Comparison of ENCODE assay signal across 19 mouse cellular contexts in the genomic region with DNA sequence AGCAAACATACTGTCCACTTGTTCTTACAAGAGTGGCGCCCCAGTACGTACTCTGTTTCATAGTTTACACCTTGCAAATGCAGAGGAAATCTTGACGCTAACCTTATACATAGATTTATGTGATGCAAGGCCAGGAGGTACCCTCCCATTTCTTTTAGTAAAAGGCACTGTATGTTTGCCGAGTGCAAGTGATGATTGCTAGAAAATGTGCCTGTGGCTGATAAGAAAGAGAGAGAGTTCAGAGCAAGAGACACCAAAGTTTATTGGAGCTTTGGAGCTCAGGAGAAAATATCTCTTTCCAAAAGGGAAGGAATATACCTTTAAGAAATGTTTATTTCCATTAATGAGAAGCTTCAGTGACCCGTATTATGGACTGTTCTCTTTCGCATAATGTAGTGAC.
DNase-seq lines count a peak whose midpoint lies in the region; ATAC-seq and TF ChIP-seq lines count a peak whose summit lies in the region.
"Had no signal": no experiment of that assay in that cellular context is flagged by ENCODE, and none has a peak within 500 bp of the region (broad histone marks: within the 10 kb centered on the region; RNA-seq: fewer than 3 reads in every experiment).

No protein-coding gene starts in this region.

- no peak for TF ChIP-seq EP300 in heart, postnatal 0 days (IDR thresholded peaks at IDR 0.05; ENCODE audit: low read depth)

- 47% methylated on average over 6 of the region's 6 CpGs for WGBS in heart, postnatal 0 days
- WGBS in heart, embryonic 11.5 days (ENCODE audit: insufficient replicate concordance) = 63% methylated on average over 6 of the region's 6 CpGs
- WGBS in liver, embryonic 16.5 days (ENCODE audit: insufficient replicate concordance) = 49% methylated on average over 6 of the region's 6 CpGs
- WGBS in kidney, embryonic 15.5 days = 64% methylated on average over 6 of the region's 6 CpGs

- no peak overlapping the region for H3K9ac ChIP-seq in heart, postnatal 0 days (replicated peaks; ENCODE audit: low read depth, low read length)
- no peak overlapping the region for H3K9ac ChIP-seq in heart, embryonic 11.5 days (ENCODE audit: low read depth, low read length)
- H3K9ac ChIP-seq in liver, embryonic 16.5 days (ENCODE audit: low read depth, low read length) = no peak overlapping the region
- H3K9ac ChIP-seq in kidney, embryonic 15.5 days = no peak overlapping the region
- H3K9ac ChIP-seq: embryonic facial prominence, embryonic 12.5 days; forebrain, embryonic 12.5 days; hindbrain, embryonic 15.5 days had no signal

- no peak overlapping the region for H3K4me2 ChIP-seq in heart, postnatal 0 days (ENCODE audit: low read depth, low read length)
- no peak overlapping the region for H3K4me2 ChIP-seq in heart, embryonic 11.5 days
- H3K4me2 ChIP-seq in liver, embryonic 16.5 days (ENCODE audit: low read depth, low read length) = no peak overlapping the region
- no peak overlapping the region for H3K4me2 ChIP-seq in kidney, embryonic 15.5 days
- H3K4me2 ChIP-seq: embryonic facial prominence, embryonic 12.5 days; forebrain, embryonic 12.5 days; hindbrain, embryonic 15.5 days had no signal

- ATAC-seq in heart, postnatal 0 days (ENCODE audit: insufficient read depth, low read depth) = no peak
- ATAC-seq in heart, embryonic 11.5 days (replicated peaks; ENCODE audit: insufficient number of reproducible peaks, low FRiP score, low TSS enrichment) = no peak
- ATAC-seq in erythroid progenitor cell, adult 5-6 weeks (replicated peaks; ENCODE audit: low FRiP score, poor library complexity, severe bottlenecking) = peak; percentile 61; the same call in 1 of the 2 replicates
- peak; percentile 85 for ATAC-seq in liver, embryonic 16.5 days (ENCODE audit: low read depth)
- no peak for ATAC-seq in kidney, embryonic 15.5 days (replicated peaks; ENCODE audit: low FRiP score)
- ATAC-seq: forebrain, embryonic 16.5 days; intestine, embryonic 16.5 days had no signal

- no peak for TF ChIP-seq CTCF in heart, postnatal 0 days (IDR thresholded peaks at IDR 0.05; ENCODE audit: low read depth)

- peaks cover 4% of the 10 kb centered on the region; the same call in 1 of the 2 replicates for H3K4me1 ChIP-seq in heart, postnatal 0 days (ENCODE audit: control insufficient read depth, insufficient read depth)
- no peaks in the 10 kb centered on the region; the same call in 1 of the 2 replicates for H3K4me1 ChIP-seq in heart, embryonic 11.5 days (ENCODE audit: control insufficient read depth, insufficient read depth, low read length)
- H3K4me1 ChIP-seq in liver, embryonic 16.5 days (ENCODE audit: control insufficient read depth, low read depth, low read length) = peaks cover 6% of the 10 kb centered on the region; the same call in 1 of the 2 replicates
- H3K4me1 ChIP-seq in kidney, embryonic 15.5 days = no peaks in the 10 kb centered on the region
- H3K4me1 ChIP-seq: embryonic facial prominence, embryonic 12.5 days; forebrain, embryonic 12.5 days; hindbrain, embryonic 15.5 days had no signal

- no peaks in the 10 kb centered on the region for H3K9me3 ChIP-seq in heart, postnatal 0 days (replicated peaks; ENCODE audit: control insufficient read depth, low read length)
- no peaks in the 10 kb centered on the region for H3K9me3 ChIP-seq in heart, embryonic 11.5 days (replicated peaks; ENCODE audit: control insufficient read depth, low read length)
- H3K9me3 ChIP-seq in liver, embryonic 16.5 days (replicated peaks; ENCODE audit: control insufficient read depth, low read length) = no peaks in the 10 kb centered on the region
- no peaks in the 10 kb centered on the region for H3K9me3 ChIP-seq in kidney, embryonic 15.5 days (replicated peaks)
- H3K9me3 ChIP-seq: embryonic facial prominence, embryonic 12.5 days; forebrain, embryonic 12.5 days; hindbrain, embryonic 15.5 days had no signal

- 0 out of 2 replicates have a peak overlapping the region, but pooled peaks have one; percentile 34 for H3K27ac ChIP-seq in heart, postnatal 0 days (ENCODE audit: low read depth)
- H3K27ac ChIP-seq in heart, embryonic 11.5 days (ENCODE audit: low read depth, low read length) = no peak overlapping the region
- no peak overlapping the region for H3K27ac ChIP-seq in liver, embryonic 16.5 days (ENCODE audit: low read length)
- H3K27ac ChIP-seq in kidney, embryonic 15.5 days = no peak overlapping the region
- H3K27ac ChIP-seq: embryonic facial prominence, embryonic 12.5 days; forebrain, embryonic 12.5 days; hindbrain, embryonic 15.5 days had no signal

- H3K36me3 ChIP-seq in heart, postnatal 0 days (replicated peaks; ENCODE audit: control insufficient read depth, insufficient read depth, low read length) = no peaks in the 10 kb centered on the region
- no peaks in the 10 kb centered on the region for H3K36me3 ChIP-seq in heart, embryonic 11.5 days (ENCODE audit: control insufficient read depth, insufficient read depth, low read length)
- no peaks in the 10 kb centered on the region for H3K36me3 ChIP-seq in liver, embryonic 16.5 days (ENCODE audit: control insufficient read depth, insufficient read depth)
- H3K36me3 ChIP-seq in kidney, embryonic 15.5 days = no peaks in the 10 kb centered on the region
- H3K36me3 ChIP-seq: embryonic facial prominence, embryonic 12.5 days; forebrain, embryonic 12.5 days; hindbrain, embryonic 15.5 days had no signal

- DNase-seq in heart, postnatal 0 days (ENCODE audit: low spot score) = no peak
- DNase-seq in MEL-GATA-1-ER (ENCODE audit: extremely low read depth, low read depth) = peak; percentile 58
- DNase-seq in adrenal gland, adult 2 months = no peak
- no peak for DNase-seq in adrenal gland, adult 8-10 months
- DNase-seq: adrenal gland, postnatal 10 days; cerebellum, adult 11 months; cerebellum, adult 8-10 months; cerebellum, postnatal 14 days; gastrocnemius, postnatal 10 days; heart, postnatal 14 days had no signal

- no peaks in the 10 kb centered on the region for H3K27me3 ChIP-seq in heart, postnatal 0 days (ENCODE audit: control insufficient read depth, insufficient read depth, low read length)
- no peaks in the 10 kb centered on the region for H3K27me3 ChIP-seq in heart, embryonic 11.5 days (ENCODE audit: control insufficient read depth, insufficient read depth, low read length)
- H3K27me3 ChIP-seq in liver, embryonic 16.5 days (ENCODE audit: control insufficient read depth, insufficient read depth, low read depth, low read length) = no peaks in the 10 kb centered on the region
- H3K27me3 ChIP-seq in kidney, embryonic 15.5 days = no peaks in the 10 kb centered on the region
- H3K27me3 ChIP-seq: embryonic facial prominence, embryonic 12.5 days; forebrain, embryonic 12.5 days; hindbrain, embryonic 15.5 days had no signal

- H3K4me3 ChIP-seq in heart, postnatal 0 days (ENCODE audit: low read depth, low read length) = no peak overlapping the region
- no peak overlapping the region for H3K4me3 ChIP-seq in heart, embryonic 11.5 days (ENCODE audit: low read depth, low read length)
- no peak overlapping the region for H3K4me3 ChIP-seq in liver, embryonic 16.5 days (ENCODE audit: low read depth, low read length)
- no peak overlapping the region for H3K4me3 ChIP-seq in kidney, embryonic 15.5 days (replicated peaks)
- H3K4me3 ChIP-seq: embryonic facial prominence, embryonic 12.5 days; forebrain, embryonic 12.5 days; hindbrain, embryonic 15.5 days had no signal

Comparison
In these comparisons a context has a peak if more than half of its experiments do, and no peak if none do; other contexts are left out.
1. ATAC-seq: peak in erythroid progenitor cell, adult 5-6 weeks (single experiment) and liver, embryonic 16.5 days (single experiment); none in heart, postnatal 0 days (single experiment), heart, embryonic 11.5 days (single experiment) and kidney, embryonic 15.5 days (single experiment).